Mouse (Mus musculus): Measurements from ENCODE around the gene Ttll5. TPM values are rescaled to one million over a fixed set of nuclear protein-coding genes. Genes with fewer than 3 reads are reported as not detected.

Ttll5 gene
- total RNA-seq, 2 experiments from 2014 or later = 13.2 to 15.8 TPM

DNA sequence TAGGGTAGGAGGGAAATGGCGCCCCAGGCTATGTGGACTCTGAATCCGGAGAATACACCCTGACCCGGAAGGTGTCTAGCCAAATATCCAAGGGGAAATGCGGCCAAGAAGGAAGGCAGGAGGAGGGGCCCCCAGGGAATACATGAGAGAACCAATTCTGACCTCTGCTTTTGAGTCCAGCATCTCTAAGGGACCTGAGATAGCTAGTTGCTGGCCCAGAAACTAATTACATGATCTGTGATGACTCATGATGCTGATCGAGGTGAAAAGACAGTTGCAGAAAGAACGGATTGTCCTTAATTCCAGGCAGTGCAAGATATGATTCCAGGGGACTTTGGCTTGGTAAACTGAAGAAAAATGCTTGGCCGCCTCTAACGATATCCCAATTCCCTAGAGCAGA, 232.5 kb downstream of the Ttll5 start:
- peak in 1 of 2 experiments; percentile 38 for DNase-seq

DNA sequence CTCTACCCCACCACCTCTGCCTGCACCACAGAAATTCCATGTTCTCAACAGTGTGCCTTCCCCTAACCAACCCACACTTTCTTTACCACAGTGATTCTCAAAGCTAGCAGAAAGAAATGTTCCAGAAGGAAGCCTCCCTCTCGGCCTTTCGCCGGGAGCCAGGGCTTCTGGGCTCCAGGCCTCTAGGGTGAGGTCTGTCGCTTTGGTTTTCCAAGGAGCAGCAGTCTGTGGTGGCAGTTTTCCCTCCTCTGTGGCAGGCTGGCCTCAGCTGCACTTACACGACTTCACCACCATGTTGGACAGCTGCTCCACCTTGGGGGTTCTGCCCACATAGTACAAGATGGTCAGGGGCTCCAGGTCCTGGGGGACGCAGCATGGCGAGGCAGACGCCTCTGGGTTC, 233.1 kb downstream of the Ttll5 start:
- no peak for DNase-seq

DNA sequence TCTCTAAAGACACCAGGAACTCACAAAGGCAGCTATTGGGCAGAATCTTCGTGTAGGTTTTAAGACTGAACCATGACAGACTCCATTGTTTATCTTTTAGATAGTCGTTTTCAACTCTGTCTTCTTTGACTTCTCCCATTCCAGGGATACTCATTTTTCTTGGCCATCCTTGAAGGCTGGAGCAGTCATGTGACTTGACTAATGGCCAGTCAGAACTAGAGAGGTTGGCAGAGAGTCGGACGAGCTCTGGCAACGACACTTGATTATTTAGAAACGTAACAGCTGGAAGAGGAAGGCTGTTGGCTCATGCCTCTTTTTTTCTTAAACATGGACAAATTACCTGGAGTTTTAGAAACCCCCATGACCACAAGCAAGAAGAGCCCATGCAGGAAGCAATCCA, 234.9 kb downstream of the Ttll5 start:
- peak; percentile 37 to 58 for DNase-seq

DNA sequence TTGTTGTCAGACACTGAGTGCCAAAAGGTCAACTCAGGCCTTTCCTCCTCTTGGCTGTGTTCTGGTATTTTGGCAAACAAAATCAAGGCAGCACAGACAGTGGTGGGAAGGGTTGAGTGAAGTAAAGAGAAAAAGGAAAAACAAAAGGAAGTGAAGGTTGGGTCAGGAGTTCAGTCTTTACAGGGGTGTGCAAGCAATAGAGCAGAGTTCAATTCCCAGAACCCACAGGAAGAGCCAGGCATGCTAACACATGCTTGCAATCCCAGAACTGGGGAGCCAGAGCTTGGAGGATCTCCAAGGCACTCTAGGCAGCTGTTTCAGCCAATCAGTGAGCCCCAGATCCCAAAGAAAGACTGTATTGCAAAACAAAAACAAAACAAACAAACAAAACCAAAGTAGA, 240.3 kb downstream of the Ttll5 start:
- no peak for DNase-seq

DNA sequence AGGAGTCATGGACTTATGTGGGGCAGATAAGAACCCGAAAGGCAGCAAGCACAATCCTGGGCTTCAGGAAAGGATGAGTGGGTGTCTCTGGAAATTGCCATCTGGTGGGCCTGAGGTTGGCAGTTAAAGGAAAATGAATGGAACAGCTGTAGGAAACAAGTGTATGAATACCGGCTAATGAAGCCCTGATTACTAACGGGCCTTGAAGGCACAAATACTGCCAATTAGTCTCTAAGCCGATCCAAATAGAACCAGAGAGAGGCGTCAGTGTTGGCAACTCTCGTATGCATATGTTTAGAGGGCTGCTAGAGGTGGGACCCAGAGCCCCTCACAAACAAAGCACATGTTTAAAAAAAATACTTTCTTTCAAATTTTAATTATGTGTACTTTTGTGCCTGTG, 247.0 kb downstream of the Ttll5 start:
- DNase-seq = no peak

DNA sequence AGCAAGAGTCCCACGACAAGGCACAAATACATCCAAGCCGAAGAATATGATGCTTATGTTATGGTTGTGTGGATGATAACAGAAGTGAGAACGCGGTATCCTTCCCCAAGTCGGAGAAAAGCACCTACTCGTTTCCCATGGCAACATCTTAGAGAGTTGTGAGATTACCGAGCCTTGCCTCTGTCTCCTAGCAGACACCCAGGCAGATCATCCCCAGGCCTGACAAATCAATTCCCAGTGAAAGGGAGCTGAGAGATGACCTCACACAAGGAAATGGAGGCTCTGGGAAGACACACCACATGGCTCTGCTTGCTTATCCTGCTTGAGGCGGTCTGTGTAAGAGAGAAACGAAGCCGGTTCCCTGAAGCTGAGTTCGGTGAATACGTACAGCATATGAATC, 250.2 kb downstream of the Ttll5 start:
- no peak for DNase-seq

DNA sequence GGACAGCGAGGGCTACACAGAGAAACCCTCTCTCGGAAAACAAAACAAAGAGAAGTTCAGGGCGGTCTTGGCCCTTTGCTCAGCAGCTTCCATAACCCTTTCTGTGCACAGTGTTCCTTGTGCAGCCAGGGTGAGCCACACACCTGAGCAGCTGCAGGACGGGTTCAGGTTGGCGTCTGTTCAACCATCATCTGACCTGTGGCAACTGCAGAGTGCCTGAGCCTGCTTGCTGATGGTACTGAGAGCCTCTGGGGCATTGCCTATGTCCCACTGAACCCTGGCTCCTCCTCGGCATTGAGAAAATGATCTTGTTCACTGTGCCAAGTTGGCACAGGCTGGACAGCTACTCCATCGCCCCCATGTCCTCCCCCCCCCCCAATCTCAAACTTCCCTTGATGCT, 250.9 kb downstream of the Ttll5 start:
- no peak for DNase-seq

DNA sequence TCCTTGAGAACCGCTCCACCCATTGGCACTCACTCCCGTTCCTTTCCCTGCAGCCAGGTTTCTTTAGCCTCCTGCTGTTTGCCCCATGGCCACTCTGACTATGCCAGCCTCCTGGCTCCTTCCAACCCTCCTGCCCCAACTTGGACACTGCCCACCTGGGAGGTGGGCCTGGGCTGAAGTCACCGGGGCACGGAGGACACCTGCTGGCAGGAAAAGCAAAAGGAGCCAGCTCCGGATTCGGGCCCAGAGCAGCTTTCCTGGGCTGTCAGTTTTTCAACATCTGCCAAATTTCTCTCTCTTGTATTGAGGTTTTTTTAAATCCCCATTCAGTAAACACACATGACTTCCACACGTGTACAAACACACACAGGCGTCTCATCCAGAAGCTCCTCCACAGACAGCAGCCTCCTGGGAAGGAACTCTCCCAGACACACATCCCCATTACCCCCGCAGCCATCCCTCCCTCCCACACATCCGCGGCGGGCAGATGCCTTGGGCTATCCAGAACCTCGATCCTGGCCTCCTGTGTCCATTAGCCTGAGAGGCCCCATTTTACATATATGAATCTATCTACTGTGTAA, 252.0 kb downstream of the Ttll5 start:
- DNase-seq = peak in 1 of 2 experiments; percentile 50

DNA sequence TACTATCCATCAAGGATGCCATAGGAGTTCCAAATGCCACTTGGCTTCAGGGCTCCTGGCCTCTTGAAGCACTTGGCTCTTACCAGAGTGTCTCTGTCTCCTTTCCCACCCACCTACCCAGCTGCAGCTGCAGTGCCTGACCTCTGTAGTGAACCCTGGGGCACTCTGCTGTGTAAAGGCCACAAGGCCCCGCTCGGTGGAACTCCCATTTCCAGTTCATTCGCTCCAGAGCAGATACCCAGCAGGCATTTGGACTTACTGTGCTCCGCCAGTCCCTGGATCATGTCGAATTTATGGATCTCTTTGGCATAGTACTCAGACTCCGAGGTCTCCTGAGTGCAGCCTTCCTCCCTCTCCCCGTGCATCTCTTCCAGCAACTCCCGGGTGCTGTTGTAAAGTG, 252.9 kb downstream of the Ttll5 start:
- DNase-seq = peak in 1 of 2 experiments; percentile 52

DNA sequence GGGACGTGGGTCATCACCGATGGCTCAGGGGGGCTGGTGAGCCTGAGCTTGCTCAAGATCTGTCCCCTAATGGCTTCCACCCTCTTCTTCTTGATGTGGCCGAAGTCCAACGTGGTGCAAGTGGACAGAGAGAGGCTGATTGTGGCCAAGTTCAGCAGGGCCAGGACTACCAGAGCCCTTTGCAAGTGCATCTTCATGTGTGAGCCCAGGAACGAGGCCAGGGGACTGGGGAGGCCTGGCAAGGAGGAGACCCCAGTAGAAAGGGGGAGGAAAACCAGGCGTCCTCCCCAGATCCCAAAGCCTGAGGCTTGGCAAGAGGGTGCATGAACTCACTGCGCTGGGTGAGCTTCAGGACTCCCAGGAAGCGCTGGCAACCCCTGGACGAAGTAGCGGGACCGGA, 253.3 kb downstream of the Ttll5 start:
- DNase-seq = no peak

DNA sequence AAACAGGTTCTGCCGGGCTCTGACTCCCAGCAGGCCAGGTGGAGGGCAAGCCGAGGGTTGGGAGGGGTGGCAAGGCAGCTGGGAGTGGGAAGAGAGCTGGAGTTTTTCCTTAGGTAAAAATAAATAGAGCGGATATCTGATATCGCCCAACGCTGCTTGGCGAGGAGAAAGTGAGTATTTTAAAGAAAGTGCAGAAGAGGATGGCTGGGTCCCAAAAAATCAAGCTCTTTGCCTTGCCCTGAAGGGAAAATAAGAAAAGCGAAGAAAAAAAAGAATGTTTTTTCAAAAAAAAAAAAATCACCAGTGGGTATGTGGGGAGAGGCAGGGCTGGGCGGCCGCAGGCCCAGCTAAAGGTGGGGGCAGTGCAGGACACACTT, 253.7 kb downstream of the Ttll5 start:
- no peak for DNase-seq

DNA sequence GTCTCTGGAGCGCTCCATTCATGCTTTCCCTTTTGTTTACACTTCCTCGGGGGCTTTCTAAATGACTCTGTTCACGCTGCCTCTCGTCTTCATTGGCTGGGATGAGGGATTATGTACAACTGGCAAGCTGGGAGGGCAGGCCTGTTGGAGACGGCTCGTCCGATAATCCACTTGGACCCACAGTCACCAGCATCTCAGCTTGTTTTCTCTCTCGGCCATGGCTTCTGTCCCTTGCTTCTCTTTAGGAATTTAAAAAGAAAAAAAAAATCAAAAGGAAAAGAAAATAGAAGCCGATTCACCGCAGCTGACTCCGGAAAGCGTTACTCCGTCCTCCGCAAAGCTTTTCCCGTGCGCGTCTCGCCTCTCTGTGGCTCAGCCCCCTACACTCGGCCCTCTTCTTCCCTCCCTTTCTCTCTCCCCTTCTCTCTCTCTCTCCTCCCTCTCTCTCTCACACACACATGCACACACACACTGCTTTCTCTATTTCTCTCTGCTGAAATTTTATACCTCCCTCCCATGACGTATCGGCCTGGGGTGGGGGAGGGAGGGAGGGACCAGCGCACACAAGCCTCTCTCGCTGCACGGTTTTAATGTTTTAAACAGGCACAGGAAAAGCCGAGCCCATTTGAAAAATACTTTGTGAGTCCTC, 254.2 kb downstream of the Ttll5 start, which contains the start of gene Tgfb3:
TSS of gene Tgfb3 (minus strand) at position 489 of the 649 bp plus-strand sequence.
- DNase-seq = peak; percentile 80 to 81

DNA sequence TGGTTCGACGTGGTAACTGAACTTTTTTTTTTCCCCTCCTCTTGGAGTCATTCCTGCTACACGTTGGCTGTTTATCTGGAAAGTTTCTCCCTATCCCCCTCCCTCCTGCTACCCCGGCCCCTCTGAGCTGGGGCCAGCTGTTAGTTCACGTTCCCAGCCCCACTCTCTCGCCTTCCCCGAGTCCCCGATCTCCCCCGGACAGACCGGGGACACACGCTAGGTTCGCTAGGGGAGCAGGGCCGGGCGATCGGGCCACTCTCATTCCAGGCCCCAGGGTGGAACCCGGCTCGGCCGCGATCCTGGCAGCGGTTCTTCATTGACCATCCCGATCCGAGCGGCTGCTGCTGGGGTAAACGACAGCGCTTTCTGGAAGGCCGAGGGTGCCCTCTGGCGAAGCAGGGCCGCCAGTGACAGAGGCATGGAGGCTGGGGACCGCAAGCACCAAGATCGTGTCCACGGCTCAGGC, 254.8 kb downstream of the Ttll5 start:
- DNase-seq = peak; percentile 95 to 97

DNA sequence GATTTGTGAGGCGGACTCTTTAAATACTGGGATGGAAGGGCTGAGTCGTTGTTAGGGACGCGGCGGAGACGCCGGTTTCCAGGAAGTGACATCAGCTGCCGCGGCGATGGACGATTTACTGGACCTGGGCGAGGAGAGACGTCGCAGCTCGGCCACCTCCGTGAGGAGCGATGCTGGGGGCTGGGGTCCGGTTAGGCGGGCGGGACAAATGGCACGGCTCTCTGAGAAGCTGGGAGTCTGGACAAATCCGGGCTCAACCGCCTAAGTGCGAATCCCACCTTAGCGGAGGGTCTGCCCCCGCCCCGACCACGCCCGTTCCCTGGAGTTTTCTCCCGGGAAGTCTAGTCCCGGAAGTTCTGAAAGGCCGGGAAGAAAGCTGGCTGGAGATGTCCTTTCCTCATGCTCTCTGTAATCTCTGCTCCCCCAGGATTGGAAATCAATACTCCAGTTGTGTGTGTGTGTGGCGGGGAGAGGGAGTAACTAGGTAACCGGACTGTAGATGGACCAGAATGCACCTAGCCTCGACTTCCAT, 258.1 kb downstream of the Ttll5 start, which contains the start of gene Ift43:
TSS of gene Ift43 (plus strand) at position 61 of the 532 bp plus-strand sequence.
- peak; percentile 89 to 92 for DNase-seq

DNA sequence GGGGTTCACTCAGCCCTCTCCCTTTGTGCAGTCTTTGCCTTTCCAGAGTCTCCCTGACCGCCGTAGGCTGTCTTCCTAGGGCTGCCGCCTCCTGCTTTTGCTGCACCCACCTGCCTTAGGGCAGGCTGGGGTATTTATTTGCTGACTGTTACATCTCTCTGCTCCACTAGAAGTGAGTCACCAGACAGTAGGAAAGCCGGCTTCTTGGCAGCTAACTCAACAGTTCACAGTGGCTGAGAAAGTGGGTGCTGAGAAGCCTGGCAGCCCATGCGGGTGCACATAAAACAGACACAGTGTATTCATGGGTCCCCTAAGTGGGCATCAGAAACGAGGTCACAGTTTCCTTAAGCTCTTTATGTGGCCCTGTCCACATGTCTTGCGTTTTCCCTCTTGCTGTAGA, 261.4 kb downstream of the Ttll5 start:
- no peak for DNase-seq

DNA sequence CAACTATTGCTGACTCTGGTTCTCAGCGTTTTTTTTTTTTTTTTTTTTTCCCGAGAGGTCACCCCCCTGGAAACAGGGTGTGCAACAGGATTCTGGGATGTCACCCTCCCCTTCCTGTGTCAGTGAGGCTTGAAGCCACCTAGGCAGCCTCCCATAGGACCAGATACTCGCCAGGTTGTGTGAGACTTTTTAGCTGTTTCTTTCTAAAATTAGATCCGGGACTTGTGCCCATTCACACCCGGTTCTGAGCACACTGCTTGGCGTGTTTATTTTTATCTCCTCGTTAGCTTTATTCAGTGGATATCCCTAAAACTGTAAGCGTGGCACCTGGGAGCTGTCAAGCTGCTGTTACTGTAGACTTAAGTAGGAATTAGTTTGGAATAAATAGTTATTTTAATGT, 262.1 kb downstream of the Ttll5 start:
- DNase-seq = peak; percentile 54 to 69

DNA sequence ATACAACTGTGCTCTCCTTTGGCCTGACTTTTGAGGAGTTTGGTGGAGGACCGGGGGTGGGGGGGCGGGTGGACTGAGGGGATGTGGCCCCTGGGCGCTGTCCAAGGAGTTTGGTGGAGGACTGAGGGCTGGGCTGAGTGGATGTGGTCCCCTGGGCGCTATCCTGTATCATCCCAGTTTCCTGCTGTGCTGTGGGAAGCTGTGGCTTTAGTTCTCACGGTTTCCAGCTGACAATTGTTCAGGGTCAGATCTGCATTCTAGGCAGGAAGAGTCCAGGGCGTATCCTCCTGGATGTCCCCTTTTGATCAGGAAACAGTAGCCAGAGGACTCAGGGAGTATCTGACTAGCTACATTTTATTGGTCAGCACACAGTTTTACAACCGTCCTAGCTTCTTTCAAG, 263.6 kb downstream of the Ttll5 start:
- DNase-seq = peak; percentile 41 to 83

DNA sequence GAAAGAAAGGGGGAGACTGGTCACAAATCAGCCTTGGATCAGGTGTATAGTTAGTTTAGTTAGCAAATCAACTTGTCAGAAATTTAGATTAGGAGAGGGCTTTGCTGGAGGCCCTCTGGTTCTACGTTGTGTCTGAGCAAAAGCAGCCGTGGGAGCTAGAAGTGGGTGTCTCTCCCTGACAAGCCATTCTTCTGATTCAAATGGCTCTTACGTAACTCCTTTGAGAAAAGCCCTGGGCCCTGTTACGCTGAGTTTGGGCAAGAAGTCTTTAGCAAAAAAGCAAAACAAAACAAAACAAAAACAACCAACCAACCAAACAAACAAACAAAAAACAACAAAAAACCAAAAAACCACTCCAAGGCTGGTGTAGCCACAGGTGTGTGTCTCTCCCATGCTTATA, 266.3 kb downstream of the Ttll5 start:
- peak in 1 of 2 experiments; percentile 24 for DNase-seq

DNA sequence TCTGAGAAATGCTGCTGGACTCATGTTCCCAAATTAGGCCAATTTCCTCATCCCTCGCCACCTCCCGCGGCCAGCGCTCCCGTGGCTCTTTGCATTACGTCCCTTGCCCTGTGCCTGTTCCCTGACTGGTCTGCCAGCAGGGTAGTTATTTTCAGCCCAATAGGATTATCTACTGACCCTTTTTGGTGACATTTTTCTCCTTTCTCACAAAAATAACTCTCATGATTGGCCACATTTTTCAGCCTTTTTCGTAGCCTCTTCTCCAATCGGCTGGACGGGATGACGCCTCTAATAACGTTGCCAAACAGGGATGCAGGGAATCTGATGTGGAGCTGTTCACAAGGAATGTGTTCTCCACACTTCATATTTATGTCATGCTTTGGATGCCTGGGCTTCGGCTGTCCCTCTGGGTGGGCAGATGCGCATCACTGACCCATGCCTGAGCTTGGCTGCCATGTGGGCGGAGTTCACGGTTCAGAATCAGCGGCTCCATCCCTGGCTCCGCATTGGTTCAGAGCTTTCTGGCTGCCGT, 267.2 kb downstream of the Ttll5 start:
- DNase-seq = peak; percentile 68 to 81

DNA sequence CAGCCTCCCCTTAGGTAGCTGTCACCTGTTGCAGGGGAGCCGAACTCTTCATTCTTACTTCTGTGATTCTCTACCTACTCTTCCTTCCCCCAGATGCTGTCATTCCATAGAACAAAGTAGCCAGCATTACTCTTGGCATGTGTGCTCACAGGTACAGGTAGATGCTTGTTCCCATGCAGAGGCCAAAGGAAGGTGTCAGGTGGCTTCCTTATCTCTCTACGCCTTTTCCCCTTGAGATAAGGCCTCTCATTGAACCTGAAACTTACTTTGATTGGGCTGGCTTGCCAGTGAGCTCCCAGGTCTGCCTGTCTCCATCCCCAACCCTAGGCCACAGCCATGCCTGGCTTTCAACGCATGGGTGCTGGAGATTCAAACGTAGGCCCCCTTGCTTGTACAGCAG, 269.6 kb downstream of the Ttll5 start:
- no peak for DNase-seq

DNA sequence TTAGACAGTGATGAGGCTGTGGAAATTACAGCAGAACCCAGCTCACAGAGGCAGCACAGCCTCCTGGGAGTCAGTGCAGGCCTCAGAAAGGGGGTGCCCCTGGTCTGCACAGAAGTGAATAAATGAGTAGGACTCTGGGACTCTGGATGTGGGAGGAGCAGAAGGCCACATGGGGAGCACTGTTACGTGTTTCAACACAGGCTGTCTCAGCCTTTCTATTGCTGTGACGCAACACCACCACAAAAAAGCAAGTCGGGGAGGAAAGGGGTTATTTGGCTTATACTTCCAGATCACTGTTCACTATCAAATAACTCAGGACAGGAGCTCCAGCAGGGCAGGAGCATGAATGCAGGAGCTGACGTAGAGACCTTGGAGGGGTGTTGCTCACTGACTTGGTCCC, 271.3 kb downstream of the Ttll5 start:
- DNase-seq = no peak

DNA sequence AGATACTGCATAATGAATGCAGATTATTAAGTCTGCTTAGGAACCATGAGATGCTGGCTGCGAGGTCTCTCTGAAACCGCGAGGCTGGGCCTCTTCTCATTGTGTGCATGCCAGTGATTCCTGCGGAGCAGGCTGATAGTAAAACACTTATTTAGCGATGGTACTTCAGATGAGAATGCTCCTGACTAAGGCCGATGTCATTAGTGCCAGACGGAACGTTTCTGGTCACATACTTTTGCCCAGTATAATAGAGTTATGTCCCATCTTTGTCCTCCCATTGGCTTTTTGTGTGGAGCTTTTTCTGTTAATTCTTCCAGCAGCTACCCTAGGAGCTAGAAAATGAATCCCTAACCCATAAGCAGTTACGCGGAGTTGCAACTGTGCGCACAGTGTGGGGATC, 273.3 kb downstream of the Ttll5 start:
- DNase-seq = no peak

DNA sequence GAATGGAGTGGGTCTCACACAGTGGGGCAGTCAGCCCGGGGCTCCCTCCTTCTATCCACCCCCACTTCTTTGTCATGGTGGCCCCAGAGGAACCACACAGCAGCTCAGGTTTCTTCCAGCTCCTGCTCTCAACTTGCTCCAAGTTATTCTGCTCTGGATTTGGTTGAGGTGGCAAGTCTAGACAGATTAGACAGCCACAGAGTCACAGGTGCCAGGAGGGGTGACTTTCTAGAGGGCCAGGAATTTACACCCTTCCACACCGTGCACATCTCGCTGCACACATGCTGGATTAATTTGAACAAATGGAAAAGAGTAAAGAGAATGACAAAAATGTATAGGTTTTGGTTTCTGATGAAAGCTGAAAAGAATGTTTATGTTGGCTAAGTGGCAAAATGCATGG, 276.3 kb downstream of the Ttll5 start:
- DNase-seq = no peak

DNA sequence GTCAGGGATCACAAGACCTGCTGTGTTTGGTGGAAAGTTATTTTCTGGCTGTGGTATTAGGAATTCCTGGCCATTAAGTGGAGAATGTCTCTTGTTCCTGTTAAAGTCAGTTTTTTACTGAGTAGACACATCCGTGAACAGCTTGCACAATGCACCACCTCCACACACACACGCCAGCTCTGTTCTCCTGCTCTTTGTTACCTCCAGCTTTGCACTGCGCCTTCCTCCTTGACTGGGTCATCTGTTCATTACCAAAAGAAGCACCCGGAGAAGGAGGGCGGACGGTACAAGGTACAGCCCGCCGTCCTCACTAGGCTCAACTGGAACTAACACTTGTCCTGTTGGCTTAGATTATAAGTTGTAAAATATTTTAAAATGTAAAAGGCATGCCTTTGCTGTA, 278.2 kb downstream of the Ttll5 start:
- DNase-seq = no peak

Data from heart, adult 18-20 months (tissue).